Mouse (Mus musculus) lung, postnatal 14 days (tissue): ENCODE results near the gene Rdh5.

Experiments
- DNase-seq: peaks from one replicate; pipeline ENCODE4 v3.0.0; 2021

Gene Rdh5

DNA sequence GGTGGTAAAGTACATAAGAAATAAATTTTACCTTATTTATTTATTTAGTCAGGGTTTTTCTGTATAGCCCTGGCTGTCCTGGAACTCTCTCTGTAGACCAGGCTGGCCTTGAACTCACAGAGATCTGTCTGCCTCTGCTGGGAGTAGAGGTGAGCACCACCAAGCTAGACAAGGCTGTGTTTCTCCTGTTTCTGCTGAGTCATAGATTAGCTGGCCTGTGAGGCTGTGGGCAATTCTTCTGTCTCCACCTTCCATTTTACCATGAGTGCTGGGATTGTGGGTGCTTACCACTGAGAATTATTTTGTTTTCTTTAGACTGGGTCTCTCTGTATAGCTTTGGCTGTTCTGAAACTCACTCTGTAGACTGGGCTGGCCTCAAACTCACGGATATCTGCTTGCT, 21.3 kb downstream of the Rdh5 start:
- DNase-seq, result no peak

DNA sequence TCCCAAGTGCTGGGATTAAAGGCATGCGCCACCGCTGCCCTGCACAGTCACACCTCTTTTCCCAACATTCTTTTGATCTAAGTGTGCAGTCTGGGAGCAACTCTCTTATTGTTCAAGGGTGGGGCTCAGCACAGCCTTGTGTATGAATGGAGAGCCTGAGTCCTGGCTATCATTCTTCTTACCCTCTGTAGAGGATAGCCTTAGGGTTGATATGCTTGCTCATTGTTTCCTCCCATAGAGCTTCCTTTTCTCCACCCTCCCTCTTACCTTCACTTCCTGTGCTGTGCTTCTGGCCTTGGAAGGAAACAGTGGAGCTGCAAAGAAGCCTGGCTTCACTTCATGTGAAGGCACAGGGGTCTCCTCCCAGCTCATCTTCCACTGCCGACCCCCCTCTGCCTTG, 22.0 kb downstream of the Rdh5 start, which contains the start of gene Cd63:
Gene Cd63 (plus strand): TSS at position 292 of the 400 bp plus-strand sequence.
- no peak for DNase-seq

DNA sequence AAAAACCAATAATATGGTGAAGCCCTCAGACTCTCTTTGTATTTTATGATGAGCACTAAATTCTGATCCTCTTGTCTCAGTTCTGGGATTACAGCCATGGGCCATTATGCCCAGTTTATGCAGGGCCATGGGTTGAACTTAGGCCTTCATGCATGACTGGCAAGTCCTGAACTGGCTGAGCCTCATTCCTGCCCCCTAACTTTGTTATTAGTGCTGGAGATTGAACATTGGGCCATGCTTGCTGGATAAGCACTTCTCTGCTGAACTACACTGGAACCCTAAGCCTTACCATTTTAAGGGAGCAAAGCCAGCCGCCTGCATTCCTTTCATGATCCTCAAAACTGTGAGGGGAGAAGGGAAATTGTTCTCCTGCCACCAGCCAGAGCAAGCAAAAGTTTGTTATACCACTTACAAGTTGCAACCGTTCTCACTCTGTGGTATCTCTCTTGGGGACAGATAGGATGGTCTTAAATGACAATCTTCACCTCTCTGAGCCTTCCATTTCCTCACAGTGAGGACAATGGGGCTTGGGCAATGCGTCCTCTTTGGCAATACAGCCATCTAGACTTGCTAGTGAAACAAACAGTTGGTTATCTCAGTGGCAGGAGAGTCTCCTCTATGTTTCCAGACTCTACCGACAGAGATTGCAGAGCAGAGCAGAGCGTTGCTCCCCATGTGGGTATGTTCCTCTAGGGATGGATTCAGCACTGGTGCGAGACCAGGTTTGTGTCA, 22.8 kb downstream of the Rdh5 start:
- DNase-seq, result no peak

- no peak for DNase-seq
Observed at GRCm38 (mm10) chr10:128897501-128897900, 25.2 kb downstream of the Rdh5 start.

DNA sequence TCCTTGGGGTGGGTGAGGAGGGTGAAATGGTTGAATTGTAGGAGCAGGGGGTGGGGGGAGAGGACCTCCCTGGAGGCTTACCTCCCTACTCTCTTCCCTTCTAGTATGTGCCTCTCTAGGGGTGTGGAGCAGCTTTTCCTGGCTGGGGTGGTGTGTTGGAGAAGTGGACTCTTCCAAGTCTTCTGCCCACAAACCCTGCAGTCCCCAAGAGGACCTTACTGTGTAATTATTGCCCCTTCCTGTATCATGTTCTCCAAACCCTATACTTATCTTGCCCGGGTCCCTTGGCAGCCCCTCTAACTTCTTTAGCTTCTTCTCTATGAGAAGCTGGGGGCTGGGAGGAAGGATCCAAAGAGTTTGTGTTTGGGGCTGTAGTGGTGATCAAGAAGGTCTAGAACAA, 25.9 kb downstream of the Rdh5 start:
- DNase-seq, result no peak

- DNase-seq, result no peak
Observed at GRCm38 (mm10) chr10:128895952-128896693, 26.6 kb downstream of the Rdh5 start.

DNA sequence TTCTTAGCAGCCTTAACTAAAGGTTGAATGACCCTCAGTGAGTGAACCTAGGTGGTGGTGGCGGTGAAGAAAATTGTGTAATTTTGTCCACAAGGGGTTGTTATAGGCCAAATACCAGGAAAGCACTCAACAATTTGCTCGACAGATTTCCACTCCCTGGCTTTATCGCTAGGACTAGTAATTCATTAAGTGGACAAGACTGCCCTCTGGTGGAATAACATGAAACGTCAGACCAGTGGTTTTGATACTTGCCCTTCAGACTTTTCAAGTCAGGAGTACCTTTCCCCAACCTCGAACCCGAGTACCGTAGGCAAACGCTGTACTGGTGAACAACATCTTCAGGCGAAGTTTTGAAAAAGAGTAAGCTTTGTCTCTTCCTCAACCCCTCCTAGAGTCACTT, 27.3 kb downstream of the Rdh5 start:
- peak; percentile 88 for DNase-seq

- no peak for DNase-seq
Observed at GRCm38 (mm10) chr10:128892246-128892645, 30.4 kb downstream of the Rdh5 start.

DNA sequence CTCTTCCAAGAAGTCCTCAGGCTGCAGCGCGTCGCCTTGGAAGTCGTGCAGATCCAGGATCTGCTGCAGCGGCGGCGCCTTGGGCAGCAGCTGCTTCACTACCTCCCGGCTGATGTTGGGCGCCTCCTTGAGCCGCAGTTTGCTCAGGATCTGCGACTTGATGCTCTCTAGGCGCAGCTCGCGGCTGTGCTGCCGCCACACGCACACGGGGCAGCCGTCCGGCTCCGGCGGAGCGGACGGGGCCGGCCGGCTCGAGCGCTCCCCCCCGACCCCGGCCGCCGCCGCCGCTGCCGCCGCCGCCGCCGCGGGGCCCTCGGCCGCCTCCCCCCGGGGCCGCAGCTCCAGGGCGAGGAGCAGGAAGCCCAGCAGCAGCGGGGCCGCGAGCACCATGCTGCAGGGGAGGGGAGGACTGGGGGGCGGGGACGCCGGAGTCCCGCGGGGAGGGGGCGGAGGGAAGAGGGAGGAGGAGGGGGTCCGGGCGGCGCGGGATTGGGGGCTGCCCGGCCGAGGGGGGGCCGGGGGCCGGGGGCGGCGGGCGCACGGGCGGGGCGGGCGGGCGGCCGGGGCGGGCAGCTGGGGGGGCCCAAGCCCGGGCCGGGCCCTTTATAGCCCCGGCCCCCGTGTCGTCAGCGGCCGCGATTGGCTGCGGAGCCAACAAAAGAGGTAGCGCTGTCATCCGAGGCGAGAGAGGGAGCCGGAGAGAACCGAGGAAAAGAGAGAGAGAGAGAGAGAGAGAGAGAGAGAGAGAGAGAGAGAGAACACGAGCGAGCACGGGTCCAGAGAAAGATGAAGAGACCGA, 31.2 kb downstream of the Rdh5 start, which contains the start of gene Gdf11:
Gene Gdf11 (minus strand): TSS at position 423 of the 799 bp plus-strand sequence.
- peak; percentile 53 for DNase-seq

DNA sequence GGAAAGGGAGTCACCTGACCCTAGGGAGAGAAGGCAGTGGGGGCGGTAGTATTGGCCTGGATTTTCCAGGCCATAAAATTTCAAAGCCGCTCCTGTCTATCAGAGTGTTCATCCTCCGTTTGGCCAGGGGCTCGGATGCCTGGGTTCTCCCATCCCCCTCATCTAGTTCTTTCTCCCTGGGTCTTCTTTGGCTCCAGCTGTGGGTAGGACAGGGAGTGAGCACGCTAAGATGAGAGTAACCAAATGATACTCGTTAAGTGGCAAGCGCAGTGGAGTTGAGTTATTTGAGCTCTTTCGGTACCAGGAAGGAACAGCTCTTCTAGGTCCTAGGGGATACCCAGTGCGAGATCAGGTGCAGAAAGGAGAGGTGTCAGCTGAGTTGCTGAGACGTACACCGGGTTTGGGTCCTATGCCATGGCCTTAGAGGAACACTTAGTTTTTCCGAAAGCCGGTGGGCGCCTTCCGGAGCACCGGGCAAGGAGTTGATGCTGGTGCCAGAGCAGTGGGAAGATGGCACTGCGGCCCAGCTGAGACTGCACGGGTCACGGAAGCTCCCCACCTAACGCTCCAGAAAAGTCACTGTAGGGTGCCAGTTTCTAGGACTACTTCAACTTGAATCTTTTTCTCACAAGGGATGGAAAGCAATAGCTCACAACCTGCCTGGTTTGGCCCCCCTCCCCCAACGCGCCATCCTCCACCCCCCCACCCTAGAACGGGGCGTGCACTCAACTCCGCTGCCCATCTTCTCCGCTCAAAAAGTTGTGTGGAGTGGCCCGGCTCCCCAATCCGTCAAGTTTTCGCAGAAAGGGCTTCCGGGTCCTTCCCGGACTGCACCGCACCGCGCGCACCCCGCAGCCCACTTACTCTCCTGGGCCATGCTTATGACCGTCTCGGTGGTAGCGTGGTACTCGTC, 32.0 kb downstream of the Rdh5 start:
- no peak for DNase-seq

DNA sequence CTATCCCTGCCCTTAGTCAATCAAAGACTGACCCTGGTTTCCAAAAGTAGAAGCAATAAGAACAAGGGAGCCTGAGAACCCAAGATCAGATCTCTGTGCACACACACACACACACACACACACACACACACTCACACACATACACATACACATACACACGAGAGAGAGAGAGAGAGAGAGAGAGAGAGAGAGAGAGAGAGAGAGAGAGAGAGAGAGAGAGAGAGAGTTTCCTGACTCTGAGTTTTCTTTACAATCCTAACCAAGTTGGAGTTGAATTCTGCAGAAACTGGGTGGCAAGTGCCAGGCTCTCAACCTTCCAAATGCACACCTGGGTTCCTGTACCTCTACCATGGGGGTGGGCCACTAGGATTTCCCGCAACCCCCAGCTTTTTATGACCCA, 32.8 kb downstream of the Rdh5 start:
- DNase-seq, result no peak

- no peak for DNase-seq
Observed at GRCm38 (mm10) chr10:128888941-128889827, 33.5 kb downstream of the Rdh5 start.

DNA sequence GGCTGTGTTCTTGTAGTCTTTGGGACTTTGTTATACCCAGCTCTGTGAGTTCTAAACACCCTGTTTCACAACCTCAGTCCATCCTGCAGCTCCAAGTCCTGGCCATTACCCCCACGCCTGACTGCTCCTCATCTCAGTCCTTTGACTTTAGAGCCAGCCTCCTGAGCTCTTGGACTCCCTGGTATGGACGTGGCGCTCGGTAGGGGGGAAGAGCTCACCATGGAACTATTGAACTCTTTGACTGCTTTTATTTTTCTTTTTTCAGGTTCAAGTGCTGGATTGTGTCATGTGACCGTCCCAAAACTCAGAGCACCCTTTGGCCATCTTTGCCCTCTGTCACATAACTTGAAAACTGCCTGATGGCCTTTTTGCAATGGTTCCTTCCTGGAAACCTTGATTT, 40.6 kb downstream of the Rdh5 start:
- no peak for DNase-seq

GRCm38 (mm10) chr10:128878811-128879210, 43.9 kb downstream of the Rdh5 start:
- DNase-seq, result no peak

DNA sequence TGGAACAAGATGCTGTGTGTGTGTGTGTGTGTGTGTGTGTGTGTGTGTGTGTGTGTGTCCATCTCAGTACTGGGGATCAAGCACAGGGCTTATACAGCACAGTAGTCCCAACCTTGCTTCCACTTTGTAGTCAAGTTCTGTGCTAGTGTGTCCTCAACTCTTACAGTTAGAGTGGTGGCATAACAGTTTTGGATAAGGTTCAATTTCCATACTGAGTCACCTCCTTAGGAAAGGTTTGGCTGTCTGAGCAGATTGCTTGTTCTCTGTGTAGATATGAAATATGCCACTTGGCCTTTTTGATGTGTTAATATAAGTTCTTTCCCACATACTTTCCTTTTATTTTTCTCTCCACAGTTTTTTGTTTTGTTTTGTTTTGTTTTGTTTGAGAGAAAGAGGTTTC, 44.4 kb downstream of the Rdh5 start:
- DNase-seq, result no peak

DNA sequence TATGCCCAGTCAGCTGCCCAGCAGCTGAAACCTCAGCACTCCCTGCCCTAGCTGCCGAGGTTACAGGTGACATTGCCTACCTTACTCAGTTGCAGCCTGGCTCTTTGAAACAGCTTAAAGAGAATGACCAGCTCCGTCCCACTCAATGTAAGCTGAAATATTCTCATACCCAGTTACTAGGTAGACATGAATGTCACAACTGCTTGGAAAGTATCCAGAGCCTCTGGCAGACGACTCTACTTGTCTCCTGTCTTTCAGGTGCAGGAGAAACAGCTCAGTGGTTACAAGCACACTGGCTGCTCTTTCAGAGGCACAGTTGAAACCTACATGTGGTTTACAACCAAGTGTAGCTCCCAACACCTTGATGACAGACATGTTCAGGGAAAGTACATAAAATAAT, 52.3 kb downstream of the Rdh5 start:
- no peak for DNase-seq

GRCm38 (mm10) chr10:128866518-128866917, 56.2 kb downstream of the Rdh5 start:
- no peak for DNase-seq

DNA sequence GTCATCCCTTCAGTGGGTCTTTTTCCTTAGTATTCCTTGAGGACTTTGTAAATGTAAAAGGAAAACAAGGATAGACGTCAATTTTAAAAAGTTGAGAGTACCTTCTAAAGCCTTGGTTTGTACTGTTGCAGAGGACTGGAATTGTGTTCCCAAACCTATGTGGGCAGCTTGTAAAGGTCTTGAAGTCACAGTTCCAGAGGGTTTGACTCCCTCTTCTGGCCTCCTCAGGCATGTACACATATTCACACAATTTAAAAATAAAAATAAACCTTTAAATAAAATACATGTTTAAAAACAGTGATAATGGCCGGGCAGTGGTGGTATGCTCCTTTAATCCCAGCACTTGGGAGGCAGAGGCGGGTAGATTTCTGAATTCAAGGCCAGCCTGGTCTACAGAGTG, 56.6 kb downstream of the Rdh5 start:
- DNase-seq, result no peak
